Mouse (Mus musculus): ENCODE results near the gene Omp. TPM values are rescaled to one million over a fixed set of nuclear protein-coding genes. Genes with fewer than 3 reads are reported as not detected.

Omp gene
- total and polyA plus RNA-seq, 3 experiments, result 0.08 TPM; not detected in 2

DNA sequence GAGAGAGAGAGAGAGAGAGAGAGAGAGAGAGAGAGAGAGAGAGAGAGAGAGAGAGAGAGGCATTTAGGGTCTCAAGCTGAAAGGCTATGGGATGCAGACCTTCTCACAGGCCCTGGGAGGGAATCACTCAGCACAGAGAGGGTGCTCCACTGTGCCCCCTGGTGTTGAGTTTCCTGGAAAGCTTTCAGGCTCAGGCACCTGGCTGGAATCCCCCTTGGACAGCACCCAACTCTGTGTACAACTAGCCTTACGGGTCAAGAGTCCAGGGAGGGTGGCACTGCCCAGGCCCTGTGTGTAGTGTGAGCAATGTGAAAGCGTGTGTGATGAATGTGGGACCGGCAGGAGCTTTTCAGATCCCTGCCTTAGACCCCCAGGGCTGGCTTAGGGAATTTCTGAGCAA is 4.1 kb downstream of the Omp start:
- in situ Hi-C loops (cut with MboI; ENCODE audit: low pct_ligation_motif_present, low pct_unique_long_range_greater_than_20kb, low sequenced_read_pairs) (loop anchor here (5.0 kb wide), 1 partner anchor 51 kb away; no protein-coding TSS in a partner anchor), dilution Hi-C loops (cut with MboI; ENCODE audit: extremely low pct_ligation_motif_present, extremely low pct_unique_long_range_greater_than_20kb, low sequenced_read_pairs) (no loop called here)
- peaks cover 23% of the 10 kb centered on the region for H3K27me3 ChIP-seq (replicated peaks)
- peak; percentile 31 for DNase-seq (ENCODE audit: extremely low read depth)
- H3K79me2 ChIP-seq (replicated peaks; ENCODE audit: control insufficient read depth, extremely low read depth, insufficient read depth, poor library complexity, severe bottlenecking), result no peaks in the 10 kb centered on the region
- no peak overlapping the region for H3K4me2 ChIP-seq (ENCODE audit: insufficient read depth, low read depth, poor library complexity, severe bottlenecking)
- H3K9me3 ChIP-seq (replicated peaks; ENCODE audit: low read length), result no peaks in the 10 kb centered on the region
- no peak for TF ChIP-seq NRF1 (IDR thresholded peaks at IDR 0.05; ENCODE audit: low read depth, low read length)
- TF ChIP-seq E2F4 (IDR thresholded peaks at IDR 0.05; ENCODE audit: insufficient replicate concordance, low read depth, low read length), result no peak
- TF ChIP-seq SMC3 (IDR thresholded peaks at IDR 0.05; ENCODE audit: low read depth, low read length), result peak; percentile 41
- peak; percentile 19 to 51; a peak in 3 of 4 replicates for TF ChIP-seq CTCF (conservative IDR thresholded peaks at IDR 0.05 in 1 of 2, IDR thresholded peaks at IDR 0.05 in 1 of 2; ENCODE audit: low read depth in 2 of 2, low read length in 2 of 2)
- no peaks in the 10 kb centered on the region for H3K36me3 ChIP-seq (replicated peaks in 1 of 2; ENCODE audit: control insufficient read depth in 1 of 2, insufficient read depth in 1 of 2, low read length in 1 of 2)
- peaks cover 3 to 5% of the 10 kb centered on the region in 2 experiments; a peak in 3 of 4 replicates for H3K4me1 ChIP-seq (ENCODE audit: control insufficient read depth in 1 of 2, insufficient read depth in 2 of 2)
- H3K4me3 ChIP-seq (replicated peaks in 1 of 3; ENCODE audit: low read depth in 2 of 3, low read length in 2 of 3, poor library complexity in 1 of 3), result no peak overlapping the region
- no peak overlapping the region for H3K9ac ChIP-seq (ENCODE audit: insufficient read depth, low read depth)
- H3K27ac ChIP-seq (ENCODE audit: insufficient read depth, low read depth), result no peak overlapping the region

- Histone ChIP-seq H3K4me2 (ENCODE audit: insufficient read depth, low read depth, poor library complexity, severe bottlenecking) (no peak overlapping the region), H3K9ac (ENCODE audit: insufficient read depth, low read depth) (no peak overlapping the region), H3K4me1 (ENCODE audit: control insufficient read depth in 1 of 2, insufficient read depth in 2 of 2) (peaks cover 0 to 5% of the 10 kb centered on the region in 2 experiments; a peak in 2 of 4 replicates), H3K9me3 (replicated peaks; ENCODE audit: low read length) (no peaks in the 10 kb centered on the region), H3K27me3 (replicated peaks) (peaks cover 29% of the 10 kb centered on the region), H3K79me2 (replicated peaks; ENCODE audit: control insufficient read depth, extremely low read depth, insufficient read depth, poor library complexity, severe bottlenecking) (no peaks in the 10 kb centered on the region), H3K4me3 (replicated peaks in 1 of 3; ENCODE audit: low read depth in 2 of 3, low read length in 2 of 3, poor library complexity in 1 of 3) (no peak overlapping the region), H3K36me3 (replicated peaks in 1 of 2; ENCODE audit: control insufficient read depth in 1 of 2, insufficient read depth in 1 of 2, low read length in 1 of 2) (no peaks in the 10 kb centered on the region), H3K27ac (ENCODE audit: insufficient read depth, low read depth) (no peak overlapping the region)
- dilution Hi-C loops (cut with MboI; ENCODE audit: extremely low pct_ligation_motif_present, extremely low pct_unique_long_range_greater_than_20kb, low sequenced_read_pairs) (no loop called here), in situ Hi-C loops (cut with MboI; ENCODE audit: low pct_ligation_motif_present, low pct_unique_long_range_greater_than_20kb, low sequenced_read_pairs) (loop anchor here (5.0 kb wide), 1 partner anchor 52 kb away; no protein-coding TSS in a partner anchor)
- TF ChIP-seq NRF1 (IDR thresholded peaks at IDR 0.05; ENCODE audit: low read depth, low read length), result no peak
- TF ChIP-seq CTCF (conservative IDR thresholded peaks at IDR 0.05 in 1 of 2, IDR thresholded peaks at IDR 0.05 in 1 of 2; ENCODE audit: low read depth in 2 of 2, low read length in 2 of 2), result no peak
- TF ChIP-seq NELFE (IDR thresholded peaks at IDR 0.05; ENCODE audit: low read depth, low read length), result no peak
- no peak for TF ChIP-seq MAX (IDR thresholded peaks at IDR 0.05; ENCODE audit: low read length)
- no peak for TF ChIP-seq PAX5 (IDR thresholded peaks at IDR 0.05; ENCODE audit: low read length)
- TF ChIP-seq GABPA (IDR thresholded peaks at IDR 0.05; ENCODE audit: insufficient replicate concordance, low read depth, low read length), result no peak
- no peak for TF ChIP-seq TBP (conservative IDR thresholded peaks at IDR 0.05; ENCODE audit: low read depth, low read length)
- TF ChIP-seq EP300 (IDR thresholded peaks at IDR 0.05; ENCODE audit: low read length), result no peak
- no peak for TF ChIP-seq ZMIZ1 (IDR thresholded peaks at IDR 0.05; ENCODE audit: low read depth, low read length)
- no peak for TF ChIP-seq ZC3H11A (IDR thresholded peaks at IDR 0.05; ENCODE audit: low read depth, low read length)
- DNase-seq (ENCODE audit: extremely low read depth), result no peak
Measured at GRCm38 (mm10) chr7:98140597-98140996, 4.7 kb downstream of the Omp start.

GRCm38 (mm10) chr7:98139216-98139615 is 6.1 kb downstream of the Omp start:
- H3K4me1 ChIP-seq (ENCODE audit: control insufficient read depth in 1 of 2, insufficient read depth in 2 of 2), result peaks cover 0 to 5% of the 10 kb centered on the region in 2 experiments; a peak in 2 of 4 replicates
- dilution Hi-C loops (cut with MboI; ENCODE audit: extremely low pct_ligation_motif_present, extremely low pct_unique_long_range_greater_than_20kb, low sequenced_read_pairs), result no loop called here
- DNase-seq (ENCODE audit: extremely low read depth), result no peak
- H3K36me3 ChIP-seq (replicated peaks in 1 of 2; ENCODE audit: control insufficient read depth in 1 of 2, insufficient read depth in 1 of 2, low read length in 1 of 2), result no peaks in the 10 kb centered on the region
- H3K27ac ChIP-seq (ENCODE audit: insufficient read depth, low read depth), result no peak overlapping the region
- H3K27me3 ChIP-seq (replicated peaks), result peaks cover 38% of the 10 kb centered on the region
- in situ Hi-C loops (cut with MboI; ENCODE audit: low pct_ligation_motif_present, low pct_unique_long_range_greater_than_20kb, low sequenced_read_pairs), result no loop called here
- no peak for TF ChIP-seq ELF1 (IDR thresholded peaks at IDR 0.05; ENCODE audit: low read depth, low read length)
- no peak for TF ChIP-seq PAX5 (IDR thresholded peaks at IDR 0.05; ENCODE audit: low read length)
- no peak for TF ChIP-seq CHD2 (IDR thresholded peaks at IDR 0.05; ENCODE audit: low read length)
- TF ChIP-seq MAX (IDR thresholded peaks at IDR 0.05; ENCODE audit: low read length), result no peak
- no peak for TF ChIP-seq MYC (IDR thresholded peaks at IDR 0.05; ENCODE audit: low read depth, low read length)
- no peak for TF ChIP-seq SIN3A (IDR thresholded peaks at IDR 0.05; ENCODE audit: low read length)
- no peak for TF ChIP-seq ZMIZ1 (IDR thresholded peaks at IDR 0.05; ENCODE audit: low read depth, low read length)
- H3K79me2 ChIP-seq (replicated peaks; ENCODE audit: control insufficient read depth, extremely low read depth, insufficient read depth, poor library complexity, severe bottlenecking), result no peaks in the 10 kb centered on the region
- H3K4me2 ChIP-seq (ENCODE audit: insufficient read depth, low read depth, poor library complexity, severe bottlenecking), result no peak overlapping the region
- H3K9ac ChIP-seq (ENCODE audit: insufficient read depth, low read depth), result no peak overlapping the region
- no peak overlapping the region for H3K4me3 ChIP-seq (replicated peaks in 1 of 3; ENCODE audit: low read depth in 2 of 3, low read length in 2 of 3, poor library complexity in 1 of 3)
- no peaks in the 10 kb centered on the region for H3K9me3 ChIP-seq (replicated peaks; ENCODE audit: low read length)
